Mouse (Mus musculus): ENCODE data around the gene Psmd11. TPM values are rescaled to one million over a fixed set of nuclear protein-coding genes. Genes with fewer than 3 reads are reported as not detected.

Psmd11 gene
- polyA plus RNA-seq, 1 experiment from 2014 or later: 333 TPM

DNA sequence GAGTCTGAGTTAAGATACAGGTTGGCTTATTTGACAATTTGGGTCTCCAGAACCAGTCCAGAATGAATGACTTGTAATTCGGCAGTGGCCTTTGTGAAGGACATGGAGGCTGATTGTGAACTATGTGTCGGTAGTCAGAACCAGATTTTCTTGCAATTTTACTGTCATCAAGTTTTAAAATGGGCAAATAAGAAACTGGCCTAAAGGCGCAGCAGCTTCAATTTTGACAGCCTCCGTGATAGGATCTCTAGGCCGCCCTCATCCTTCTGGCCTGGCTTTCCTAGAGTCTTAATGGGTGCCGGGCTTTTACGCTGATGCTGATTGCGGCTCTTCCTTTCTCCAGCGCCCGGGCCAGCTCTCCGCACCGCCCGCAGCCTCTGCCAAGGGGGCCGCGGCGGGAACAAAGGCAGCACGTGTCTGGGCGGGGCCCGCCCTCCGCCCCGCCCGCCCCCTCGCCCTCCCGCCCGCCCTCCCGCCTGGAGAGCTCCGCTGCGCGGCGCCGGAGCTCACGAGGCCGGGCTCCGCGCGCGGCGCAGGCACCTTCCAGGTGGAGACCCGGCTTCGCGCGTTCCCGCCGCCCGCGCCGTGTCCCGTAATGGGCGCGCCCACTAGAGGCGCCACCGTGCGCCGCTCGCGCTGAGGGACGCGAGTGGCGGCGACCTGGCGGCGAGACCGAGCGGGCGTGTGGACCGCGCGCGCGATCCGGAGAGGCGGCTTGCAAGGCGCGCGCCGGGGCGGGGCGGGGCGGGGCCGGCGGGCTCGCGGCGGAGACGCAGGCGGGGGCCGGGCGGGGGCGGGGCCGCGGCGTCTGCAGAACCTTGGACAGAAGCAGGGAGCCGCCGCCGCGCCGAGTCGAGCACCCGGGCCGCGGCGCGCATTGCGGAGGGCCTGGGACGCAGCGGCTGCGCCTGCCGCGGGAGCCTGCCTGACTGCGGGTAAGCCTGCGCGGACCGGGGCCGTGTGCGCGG is 48.1 kb downstream of the Psmd11 start, which contains the start of gene Cdk5r1:
Gene Cdk5r1, plus strand, starts transcription at position 802 of the 968 bp plus-strand sequence.
- H3K4me2 ChIP-seq (replicated peaks): peak within 1 kb of the TSS; percentile 80
- H3K27ac ChIP-seq: peak within 1 kb of the TSS; percentile 82
- under 1% methylated on average over 101 of the region's 116 CpGs for WGBS
- peak within 1 kb of the TSS; percentile 72 for H3K4me3 ChIP-seq
- no peaks in the 10 kb centered on the region for H3K9me3 ChIP-seq
- peaks cover 32% of the 10 kb centered on the region for H3K4me1 ChIP-seq
- peaks cover 26% of the 10 kb centered on the region; the same call in 1 of the 2 replicates for H3K36me3 ChIP-seq
- H3K9ac ChIP-seq: peak within 1 kb of the TSS; percentile 66
- H3K27me3 ChIP-seq: peaks cover 6% of the 10 kb centered on the region; the same call in 1 of the 2 replicates
- ATAC-seq (ENCODE audit: insufficient number of reproducible peaks, insufficient read depth, low FRiP score, low TSS enrichment): peak; percentile 84

GRCm38 (mm10) chr11:80477341-80478199 is 49.2 kb downstream of the Psmd11 start:
- peaks cover 33% of the 10 kb centered on the region for H3K4me1 ChIP-seq

GRCm38 (mm10) chr11:80478694-80479412 is 50.4 kb downstream of the Psmd11 start:
- WGBS: 60% methylated on average over 14 of the region's 14 CpGs
- no peaks in the 10 kb centered on the region for H3K9me3 ChIP-seq
- H3K27ac ChIP-seq: 0 out of 2 replicates have a peak overlapping the region, but pooled peaks have one; percentile 32
- H3K4me1 ChIP-seq: peaks cover 36% of the 10 kb centered on the region
- peaks cover 10% of the 10 kb centered on the region; the same call in 1 of the 2 replicates for H3K36me3 ChIP-seq
- peak overlapping the region; percentile 80 for H3K4me2 ChIP-seq (replicated peaks)
- peak overlapping the region; percentile 72 for H3K4me3 ChIP-seq
- H3K9ac ChIP-seq: peak overlapping the region; percentile 40; the same call in 1 of the 2 replicates
- ATAC-seq (ENCODE audit: insufficient number of reproducible peaks, insufficient read depth, low FRiP score, low TSS enrichment): no peak
- H3K27me3 ChIP-seq: peaks cover 6% of the 10 kb centered on the region; the same call in 1 of the 2 replicates

More at GRCm38 (mm10) chr11:80477341-80478199, 49.2 kb downstream of the Psmd11 start:
- H3K27me3 ChIP-seq: peaks cover 6% of the 10 kb centered on the region; the same call in 1 of the 2 replicates
- peak overlapping the region; percentile 82 for H3K27ac ChIP-seq
- H3K4me3 ChIP-seq: peak overlapping the region; percentile 72
- no peaks in the 10 kb centered on the region for H3K9me3 ChIP-seq
- H3K9ac ChIP-seq: peak overlapping the region; percentile 66
- H3K36me3 ChIP-seq: peaks cover 20% of the 10 kb centered on the region; the same call in 1 of the 2 replicates
- no peak for ATAC-seq (ENCODE audit: insufficient number of reproducible peaks, insufficient read depth, low FRiP score, low TSS enrichment)
- 14% methylated on average over 55 of the region's 55 CpGs for WGBS
- peak overlapping the region; percentile 80 for H3K4me2 ChIP-seq (replicated peaks)

- WGBS: 47% methylated on average over 5 of the region's 5 CpGs
- peak overlapping the region; percentile 72 for H3K4me3 ChIP-seq
- peaks cover 39% of the 10 kb centered on the region for H3K4me1 ChIP-seq
- ATAC-seq (ENCODE audit: insufficient number of reproducible peaks, insufficient read depth, low FRiP score, low TSS enrichment): no peak
- peak overlapping the region; percentile 32; the same call in 1 of the 2 replicates for H3K27ac ChIP-seq
- peak overlapping the region; percentile 80 for H3K4me2 ChIP-seq (replicated peaks)
- H3K27me3 ChIP-seq: peaks cover 6% of the 10 kb centered on the region; the same call in 1 of the 2 replicates
- no peaks in the 10 kb centered on the region for H3K9me3 ChIP-seq
- H3K36me3 ChIP-seq: peaks cover 5% of the 10 kb centered on the region; the same call in 1 of the 2 replicates
- H3K9ac ChIP-seq: peak overlapping the region; percentile 40; the same call in 1 of the 2 replicates
Measured at GRCm38 (mm10) chr11:80479425-80479824, 51.0 kb downstream of the Psmd11 start.

DNA sequence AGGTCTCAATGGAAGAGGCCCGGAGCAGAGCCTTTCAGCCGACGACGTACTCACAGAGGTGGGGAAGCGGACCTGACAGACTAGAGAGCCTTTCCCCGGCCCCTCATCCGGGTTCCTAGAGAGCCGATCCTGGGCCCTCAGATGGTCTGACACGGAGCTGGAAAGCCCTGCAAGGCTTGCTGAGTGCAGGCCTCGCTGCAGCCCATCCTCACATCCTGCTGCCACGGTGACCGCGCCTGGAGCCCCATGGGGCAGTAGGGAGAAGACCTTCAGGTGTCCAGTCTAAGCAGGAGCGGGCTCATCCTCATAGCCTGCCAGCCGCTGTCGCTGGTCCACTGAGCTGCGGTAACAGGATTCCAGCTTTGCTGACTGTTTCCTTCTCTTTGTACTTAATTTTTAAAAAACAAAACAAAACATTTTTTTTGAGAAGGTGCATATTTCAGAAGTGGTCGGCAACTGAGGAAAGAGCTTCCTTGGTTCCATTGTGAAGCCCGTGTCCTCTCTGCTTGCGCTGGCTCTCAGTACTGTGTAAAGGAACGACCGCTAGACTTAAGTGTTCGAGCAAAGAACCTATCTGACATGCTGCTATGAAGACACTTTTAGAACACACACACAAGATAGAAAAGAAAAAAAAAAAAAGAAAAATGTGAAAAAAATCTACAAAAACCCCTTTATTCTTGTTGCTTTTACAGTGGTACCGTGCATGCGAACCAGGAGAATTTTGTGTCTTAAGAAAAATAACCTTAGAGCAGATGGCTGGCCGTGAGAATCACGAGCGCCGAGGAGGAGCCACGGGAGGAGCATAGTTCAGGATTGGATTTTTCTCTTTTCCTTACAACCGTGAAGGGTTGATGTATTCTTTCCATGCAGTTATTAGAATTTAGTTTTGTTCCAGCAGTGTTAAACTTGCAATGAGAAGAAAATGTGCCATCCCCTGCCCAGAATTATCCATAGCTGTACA is 51.8 kb downstream of the Psmd11 start:
- H3K4me3 ChIP-seq: peak overlapping the region; percentile 72
- H3K4me1 ChIP-seq: peaks cover 44% of the 10 kb centered on the region
- peak overlapping the region; percentile 32; the same call in 1 of the 2 replicates for H3K27ac ChIP-seq
- H3K9me3 ChIP-seq: no peaks in the 10 kb centered on the region
- peak overlapping the region; percentile 80 for H3K4me2 ChIP-seq (replicated peaks)
- 80% methylated on average over 31 of the region's 31 CpGs for WGBS
- peak overlapping the region; percentile 40; the same call in 1 of the 2 replicates for H3K9ac ChIP-seq
- peaks cover 9% of the 10 kb centered on the region; the same call in 1 of the 2 replicates for H3K27me3 ChIP-seq
- peaks cover 3% of the 10 kb centered on the region; the same call in 1 of the 2 replicates for H3K36me3 ChIP-seq
- ATAC-seq (ENCODE audit: insufficient number of reproducible peaks, insufficient read depth, low FRiP score, low TSS enrichment): no peak

- H3K4me3 ChIP-seq: 0 out of 2 replicates have a peak overlapping the region, but pooled peaks have one; percentile 9
- H3K9me3 ChIP-seq: no peaks in the 10 kb centered on the region
- 75% methylated on average over 13 of the region's 13 CpGs for WGBS
- peak overlapping the region; percentile 8; the same call in 1 of the 2 replicates for H3K9ac ChIP-seq
- H3K27me3 ChIP-seq: peaks cover 9% of the 10 kb centered on the region; the same call in 1 of the 2 replicates
- no peak overlapping the region for H3K27ac ChIP-seq
- peaks cover 52% of the 10 kb centered on the region for H3K4me1 ChIP-seq
- peak overlapping the region; percentile 27; the same call in 1 of the 2 replicates for H3K4me2 ChIP-seq (replicated peaks)
- peaks cover 3% of the 10 kb centered on the region; the same call in 1 of the 2 replicates for H3K36me3 ChIP-seq
- no peak for ATAC-seq (ENCODE audit: insufficient number of reproducible peaks, insufficient read depth, low FRiP score, low TSS enrichment)
Measured at GRCm38 (mm10) chr11:80481409-80482050, 53.1 kb downstream of the Psmd11 start.

- Histone ChIP-seq H3K4me3 (no peak overlapping the region), H3K9ac (no peak overlapping the region), H3K4me2 (replicated peaks) (no peak overlapping the region), H3K27ac (no peak overlapping the region), H3K27me3 (peaks cover 9% of the 10 kb centered on the region; the same call in 1 of the 2 replicates), H3K36me3 (peaks cover 3% of the 10 kb centered on the region; the same call in 1 of the 2 replicates), H3K4me1 (peaks cover 52% of the 10 kb centered on the region), H3K9me3 (no peaks in the 10 kb centered on the region)
- ATAC-seq (ENCODE audit: insufficient number of reproducible peaks, insufficient read depth, low FRiP score, low TSS enrichment): no peak
- 80% methylated on average over 10 of the region's 10 CpGs for WGBS
Measured at GRCm38 (mm10) chr11:80482347-80482746, 53.9 kb downstream of the Psmd11 start.

- Histone ChIP-seq H3K4me1 (peaks cover 48% of the 10 kb centered on the region), H3K36me3 (peaks cover 3% of the 10 kb centered on the region; the same call in 1 of the 2 replicates), H3K4me3 (no peak overlapping the region), H3K9ac (no peak overlapping the region), H3K27me3 (peaks cover 6% of the 10 kb centered on the region; the same call in 1 of the 2 replicates), H3K4me2 (replicated peaks) (no peak overlapping the region), H3K9me3 (no peaks in the 10 kb centered on the region), H3K27ac (no peak overlapping the region)
- WGBS: 83% methylated on average over 7 of the region's 7 CpGs
- no peak for ATAC-seq (ENCODE audit: insufficient number of reproducible peaks, insufficient read depth, low FRiP score, low TSS enrichment)
Measured at GRCm38 (mm10) chr11:80482921-80483320, 54.5 kb downstream of the Psmd11 start.

DNA sequence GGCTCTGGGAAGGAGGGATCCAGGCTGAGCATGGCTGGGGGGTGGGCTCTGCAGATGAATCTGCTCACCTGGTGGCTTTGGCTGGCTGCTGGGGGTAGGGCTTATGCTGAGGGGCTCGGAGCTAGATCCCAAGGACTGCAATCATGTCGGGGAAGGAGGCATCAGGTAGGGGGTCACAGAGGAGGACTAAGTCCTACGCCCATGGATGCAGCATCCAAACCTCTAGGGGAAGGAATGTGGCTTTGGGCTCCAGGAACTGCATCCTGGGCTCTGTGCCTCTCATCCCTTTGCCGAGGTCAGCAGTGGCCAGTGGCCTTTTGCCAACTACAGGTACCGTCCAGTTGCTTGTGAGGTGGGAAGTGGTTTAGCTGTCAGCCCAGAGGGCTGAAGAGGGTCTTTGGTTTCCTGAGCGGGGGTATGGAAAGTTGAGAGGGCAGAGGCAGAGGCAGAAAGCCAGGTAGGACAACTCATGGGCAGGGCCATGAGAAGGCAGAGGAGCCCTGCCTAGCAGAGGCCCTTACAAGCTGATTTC is 55.2 kb downstream of the Psmd11 start:
- WGBS: 67% methylated on average over 6 of the region's 6 CpGs
- H3K27ac ChIP-seq: no peak overlapping the region
- H3K9me3 ChIP-seq: no peaks in the 10 kb centered on the region
- no peak overlapping the region for H3K9ac ChIP-seq
- H3K4me2 ChIP-seq (replicated peaks): no peak overlapping the region
- no peak for ATAC-seq (ENCODE audit: insufficient number of reproducible peaks, insufficient read depth, low FRiP score, low TSS enrichment)
- H3K36me3 ChIP-seq: peaks cover 3% of the 10 kb centered on the region; the same call in 1 of the 2 replicates
- H3K27me3 ChIP-seq: peaks cover 3% of the 10 kb centered on the region; the same call in 1 of the 2 replicates
- no peak overlapping the region for H3K4me3 ChIP-seq
- H3K4me1 ChIP-seq: peaks cover 41% of the 10 kb centered on the region

Data from embryonic facial prominence, embryonic 12.5 days (tissue).